Mouse (Mus musculus) mature B cell (primary cell): Measurements from ENCODE around the gene Adgrg6.

Source experiments
- in situ Hi-C: fragments of 300-500 bp; cut with MboI; formaldehyde crosslinking; loops from 2 replicates; pipeline ENCODE4 v1.14.3; 2019

Gene Adgrg6

DNA sequence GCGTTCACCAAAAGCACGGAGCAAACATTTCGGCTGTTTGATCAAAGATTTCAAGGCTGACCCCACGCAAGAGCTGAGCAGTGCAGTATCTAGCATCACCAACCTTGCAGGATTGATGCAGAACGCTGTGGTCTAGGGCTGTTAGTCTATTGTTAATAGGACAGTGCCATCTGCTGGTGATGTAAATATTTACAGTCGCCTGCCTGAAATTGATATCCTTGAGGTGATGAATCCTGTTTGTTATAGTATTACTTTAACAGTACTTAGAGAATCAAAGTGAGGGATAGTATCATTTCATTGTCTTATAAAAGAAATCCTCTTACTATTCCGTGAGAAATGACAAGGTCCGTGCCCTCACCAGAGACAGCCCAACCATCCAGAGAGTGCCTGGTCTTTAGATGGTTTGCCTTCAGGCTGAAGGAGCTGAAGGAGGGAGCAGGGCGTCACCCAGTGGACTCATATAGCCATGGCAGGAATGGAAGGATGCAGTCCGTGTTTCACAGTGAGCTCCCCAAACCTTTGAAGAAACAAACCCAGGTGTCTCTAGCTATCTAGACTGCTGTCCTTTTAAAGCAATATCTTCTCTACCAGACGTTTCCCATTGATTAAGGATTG lies 154.3 kb downstream of the Adgrg6 start:
- in situ Hi-C loops = no loop called here

GRCm38 (mm10) chr10:14385574-14385973 lies 159.9 kb downstream of the Adgrg6 start:
- in situ Hi-C loops = no loop called here

DNA sequence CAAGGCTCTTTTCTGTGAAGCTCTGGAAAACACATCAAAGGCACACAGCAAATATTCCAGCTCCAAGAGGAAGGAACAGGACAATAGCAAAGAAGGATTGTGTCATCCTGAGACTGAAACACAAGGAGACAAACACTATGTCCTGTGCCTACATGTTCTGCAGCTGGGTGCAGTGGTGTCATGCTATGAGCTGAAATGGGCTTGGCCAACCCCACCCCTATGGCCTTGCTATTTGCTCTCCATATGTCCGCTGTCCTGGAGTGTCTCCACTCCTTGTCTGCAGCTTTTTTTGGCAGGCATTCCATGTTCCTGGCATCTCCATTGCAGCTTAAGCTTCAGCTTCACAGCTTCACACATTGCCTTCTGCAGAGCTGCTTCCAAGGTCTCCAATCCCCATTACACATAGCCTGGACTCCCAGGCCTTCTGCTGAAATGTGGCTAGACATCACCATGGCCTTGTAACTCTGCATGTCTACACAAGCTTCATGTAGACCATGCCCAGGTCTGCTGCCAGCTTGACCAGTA lies 180.3 kb downstream of the Adgrg6 start:
- in situ Hi-C loops = no loop called here

DNA sequence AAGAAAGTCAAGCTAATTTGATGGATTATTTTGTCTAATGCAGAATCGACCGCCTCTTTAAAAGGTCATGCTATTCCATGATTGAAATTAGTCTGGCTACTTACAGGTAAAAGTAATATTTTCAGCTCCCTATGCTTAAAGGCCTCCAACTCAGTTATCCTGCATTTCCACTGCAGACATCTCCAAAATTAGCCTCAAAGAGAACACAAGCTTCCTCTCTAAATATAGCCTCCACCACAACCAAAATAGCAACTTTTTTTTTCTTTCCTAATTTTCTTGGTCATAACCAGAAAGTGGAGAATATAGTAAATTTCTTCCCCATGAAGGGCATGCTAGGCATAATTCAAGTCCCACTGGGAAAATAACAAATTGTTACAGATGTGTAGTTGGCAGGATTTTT lies 182.2 kb downstream of the Adgrg6 start:
- in situ Hi-C loops = no loop called here

DNA sequence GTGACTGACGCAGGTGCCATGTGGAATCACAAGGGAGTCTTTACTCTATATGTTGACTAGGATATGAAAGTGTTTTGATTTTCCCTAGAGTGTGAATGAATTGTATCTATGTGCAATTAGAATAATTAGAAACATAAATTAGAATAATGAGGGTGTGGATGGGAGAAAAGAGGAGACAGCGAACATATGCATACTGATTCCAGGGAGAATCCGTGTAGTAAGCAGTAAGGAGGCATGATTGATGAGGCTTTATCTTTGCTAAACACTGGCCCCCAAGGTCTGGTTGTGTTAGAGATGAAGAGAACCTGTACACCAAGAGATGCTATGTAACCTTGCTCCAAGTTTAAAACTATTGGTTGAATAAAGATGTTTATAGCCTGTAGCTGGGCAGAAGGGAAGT lies 187.2 kb downstream of the Adgrg6 start:
- in situ Hi-C loops = no loop called here
